Mouse (Mus musculus) urinary bladder, postnatal 14 days (tissue): ENCODE data around the gene Smndc1.

Experiments
- DNase-seq: peaks from one replicate; pipeline ENCODE4 v3.0.0; 2021; ENCODE audit warnings: low spot score

Smndc1 gene

GRCm38 (mm10) chr19:53343174-53343881, 47.0 kb downstream of the Smndc1 start:
- no peak for DNase-seq

GRCm38 (mm10) chr19:53340423-53340822, 50.0 kb downstream of the Smndc1 start:
- no peak for DNase-seq

- DNase-seq = no peak
Observed at GRCm38 (mm10) chr19:53335241-53335640, 55.1 kb downstream of the Smndc1 start.

GRCm38 (mm10) chr19:53333730-53334129, 56.6 kb downstream of the Smndc1 start:
- DNase-seq = no peak

GRCm38 (mm10) chr19:53331882-53332500, 58.4 kb downstream of the Smndc1 start:
- DNase-seq = no peak

GRCm38 (mm10) chr19:53329992-53330381, 60.4 kb downstream of the Smndc1 start:
- DNase-seq = peak; percentile 81
